Mouse (Mus musculus) kidney, adult 8-10 months (tissue): Measurements from ENCODE around the gene Usb1.
A peak's percentile ranks its signal among the peaks of the same experiment; 100 is the strongest.

Source experiments
- DNase-seq, 2 experiments: peaks; one replicate each; pipeline ENCODE4 v3.0.0; 2022

The Usb1 gene

GRCm38 (mm10) chr8:95336363-95336762 is 4.3 kb downstream of the Usb1 start:
- DNase-seq: no peak

GRCm38 (mm10) chr8:95341721-95342120 is 9.6 kb downstream of the Usb1 start:
- DNase-seq: no peak

DNA sequence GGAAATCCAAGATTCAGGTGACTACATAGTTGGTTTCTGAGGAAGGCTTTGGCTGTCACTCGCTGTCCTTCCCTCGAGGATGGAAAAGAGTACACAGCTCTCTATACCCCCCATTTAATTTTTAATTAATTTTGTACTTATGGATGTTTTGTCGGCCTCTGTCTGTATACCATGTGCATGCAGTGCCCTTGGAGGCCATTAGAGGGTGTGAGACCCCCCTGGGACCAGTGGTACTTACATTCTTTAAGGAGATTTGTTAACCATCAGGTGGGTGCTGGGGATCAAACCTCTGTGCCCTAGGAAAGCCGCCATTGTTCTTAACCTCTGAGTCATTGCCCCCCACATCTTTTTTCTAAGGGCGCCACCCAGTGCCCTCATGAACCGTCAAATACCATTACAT is 12.6 kb downstream of the Usb1 start:
- no peak for DNase-seq

- DNase-seq: peak; percentile 45 to 82
Measured at GRCm38 (mm10) chr8:95346643-95347545, 14.8 kb downstream of the Usb1 start.

DNA sequence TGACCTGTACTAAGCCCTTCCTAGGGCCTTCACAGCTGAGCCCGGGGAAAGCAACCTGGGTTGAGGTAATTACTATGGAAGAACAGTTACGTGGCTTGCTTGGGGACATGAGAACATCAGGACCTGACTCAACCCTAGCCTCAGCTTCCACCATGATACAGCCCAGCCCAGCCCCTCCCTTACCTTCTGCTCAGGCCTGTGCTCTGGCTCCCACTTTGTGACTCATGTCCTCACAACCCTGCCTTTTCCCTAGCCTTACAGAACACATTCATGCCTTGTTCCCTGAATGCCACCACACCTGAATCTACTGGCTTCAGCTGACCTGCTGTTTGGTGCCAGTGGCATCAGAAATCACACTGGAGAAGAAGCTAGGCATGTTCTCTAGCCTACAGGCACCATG is 16.3 kb downstream of the Usb1 start:
- DNase-seq: no peak

- peak; percentile 49 to 66 for DNase-seq
Measured at GRCm38 (mm10) chr8:95348811-95349630, 16.9 kb downstream of the Usb1 start.

DNA sequence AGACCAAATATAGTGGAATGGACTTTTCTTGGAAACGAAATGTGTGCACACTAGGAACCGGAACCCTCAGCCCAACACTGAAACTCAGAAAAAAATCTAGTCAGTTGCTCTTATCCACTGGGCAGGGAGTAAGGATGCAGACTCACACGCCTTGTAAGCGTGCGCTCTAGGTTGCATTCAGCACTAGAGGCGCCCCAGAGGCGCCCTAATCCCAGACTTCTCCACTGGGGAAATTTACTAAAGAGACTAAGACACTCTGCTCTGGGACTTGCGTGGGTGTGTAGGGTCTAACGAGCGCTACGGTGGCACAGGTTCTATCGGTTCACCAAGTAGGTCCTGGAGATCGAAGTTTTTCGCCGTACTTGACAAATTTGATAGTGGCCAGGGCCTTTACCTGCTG is 19.4 kb downstream of the Usb1 start:
- no peak for DNase-seq

- peak in 1 of 2 experiments; percentile 55 for DNase-seq
Measured at GRCm38 (mm10) chr8:95352151-95352870, 20.2 kb downstream of the Usb1 start, which contains the start of gene Mmp15. Gene Mmp15 (plus strand): TSS chr8:95352268.

- peak in 1 of 2 experiments; percentile 21 for DNase-seq
Measured at GRCm38 (mm10) chr8:95352871-95353866, 21.1 kb downstream of the Usb1 start.

- DNase-seq: no peak
Measured at GRCm38 (mm10) chr8:95354606-95355005, 22.5 kb downstream of the Usb1 start.

- no peak for DNase-seq
Measured at GRCm38 (mm10) chr8:95358550-95359411, 26.7 kb downstream of the Usb1 start.

DNA sequence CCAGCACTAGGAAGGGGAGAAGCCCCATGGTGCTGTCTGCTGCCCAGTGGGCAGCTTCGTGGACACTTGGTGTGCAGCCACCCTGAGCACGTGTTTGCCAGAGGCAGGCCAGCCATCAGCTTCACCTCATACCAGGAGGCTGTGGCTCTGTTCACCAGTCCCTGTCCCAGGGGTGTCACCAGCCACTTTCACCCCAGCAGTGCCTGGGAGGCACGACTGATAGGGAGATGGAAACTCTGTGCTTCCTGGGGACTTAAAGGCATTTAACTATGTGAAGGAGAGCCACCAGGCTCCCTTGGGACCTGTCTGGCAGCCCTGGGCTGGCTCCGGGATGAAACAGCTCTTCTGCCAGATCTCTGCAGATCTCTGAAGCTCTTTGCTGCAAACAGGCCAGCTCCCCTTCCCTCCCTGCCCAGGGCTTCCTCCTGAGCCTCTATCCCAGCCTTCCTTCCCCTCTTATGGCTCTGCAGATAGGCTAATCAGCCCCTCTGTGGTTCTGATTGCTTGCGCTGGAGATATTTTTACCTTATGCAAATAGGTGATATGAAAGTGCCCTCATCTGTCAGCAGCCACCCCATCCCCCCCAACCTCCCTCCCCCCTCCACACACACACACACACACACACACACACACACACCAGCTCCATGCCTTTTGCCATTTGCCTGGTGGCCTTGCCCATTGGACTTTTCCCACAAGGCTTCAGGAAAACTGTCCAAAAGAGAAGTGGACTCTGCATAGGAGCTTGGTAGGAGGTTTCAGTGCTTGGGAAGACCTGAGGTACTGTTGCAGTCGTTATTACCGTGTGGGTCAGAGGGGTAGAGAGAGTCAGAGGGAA is 28.3 kb downstream of the Usb1 start:
- no peak for DNase-seq

- DNase-seq: no peak
Measured at GRCm38 (mm10) chr8:95361016-95361341, 28.9 kb downstream of the Usb1 start.

- DNase-seq: no peak
Measured at GRCm38 (mm10) chr8:95362272-95362671, 30.2 kb downstream of the Usb1 start.

GRCm38 (mm10) chr8:95363849-95364248 is 31.8 kb downstream of the Usb1 start:
- no peak for DNase-seq

- no peak for DNase-seq
Measured at GRCm38 (mm10) chr8:95369581-95370326, 37.7 kb downstream of the Usb1 start.

GRCm38 (mm10) chr8:95373389-95374002 is 41.4 kb downstream of the Usb1 start:
- no peak for DNase-seq

GRCm38 (mm10) chr8:95374429-95374828 is 42.3 kb downstream of the Usb1 start:
- no peak for DNase-seq
